Mouse (Mus musculus): Measurements from ENCODE around the gene Tcerg1l. TPM values are rescaled to one million over a fixed set of nuclear protein-coding genes. Genes with fewer than 3 reads are reported as not detected.
A peak's percentile ranks its signal among the peaks of the same experiment; 100 is the strongest.

Tcerg1l gene
- polyA plus RNA-seq, 1 experiment from 2014 or later: 0.44 TPM

DNA sequence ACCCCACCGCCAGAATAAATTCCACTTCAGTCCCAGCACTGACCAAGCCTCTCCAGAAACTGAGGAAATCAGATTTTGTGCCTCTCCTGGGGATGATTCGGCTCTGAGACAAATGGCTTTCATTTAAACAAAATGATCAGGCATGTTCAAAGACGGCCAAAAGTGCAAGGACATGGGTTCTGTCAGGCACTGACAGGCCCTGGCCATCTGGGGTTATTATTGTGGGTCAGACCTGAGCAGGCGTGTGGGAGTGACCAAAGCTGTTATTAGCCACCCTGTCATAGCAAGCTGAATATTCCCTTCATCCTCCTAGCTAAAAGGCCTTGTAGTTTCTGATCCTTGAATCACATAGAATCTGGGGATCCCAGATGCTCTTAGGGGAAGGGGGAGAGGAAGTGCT, 174.6 kb downstream of the Tcerg1l start:
- no peaks in the 10 kb centered on the region for H3K36me3 ChIP-seq (ENCODE audit: control insufficient read depth, insufficient read depth, low read length)
- WGBS (ENCODE audit: insufficient replicate concordance): 55% methylated on average over 4 of the region's 4 CpGs
- no peaks in the 10 kb centered on the region for H3K9me3 ChIP-seq (replicated peaks; ENCODE audit: control insufficient read depth, low read length)
- no peak overlapping the region for H3K27ac ChIP-seq (ENCODE audit: low read depth, low read length)
- H3K4me1 ChIP-seq (ENCODE audit: control insufficient read depth, insufficient read depth, low read length): no peaks in the 10 kb centered on the region
- no peak overlapping the region for H3K4me2 ChIP-seq
- no peak for ATAC-seq (replicated peaks; ENCODE audit: insufficient number of reproducible peaks, low FRiP score, low TSS enrichment)
- no peak overlapping the region for H3K4me3 ChIP-seq (ENCODE audit: low read depth, low read length)
- H3K27me3 ChIP-seq (ENCODE audit: control insufficient read depth, insufficient read depth, low read length): no peaks in the 10 kb centered on the region
- no peak overlapping the region for H3K9ac ChIP-seq (ENCODE audit: low read depth, low read length)

DNA sequence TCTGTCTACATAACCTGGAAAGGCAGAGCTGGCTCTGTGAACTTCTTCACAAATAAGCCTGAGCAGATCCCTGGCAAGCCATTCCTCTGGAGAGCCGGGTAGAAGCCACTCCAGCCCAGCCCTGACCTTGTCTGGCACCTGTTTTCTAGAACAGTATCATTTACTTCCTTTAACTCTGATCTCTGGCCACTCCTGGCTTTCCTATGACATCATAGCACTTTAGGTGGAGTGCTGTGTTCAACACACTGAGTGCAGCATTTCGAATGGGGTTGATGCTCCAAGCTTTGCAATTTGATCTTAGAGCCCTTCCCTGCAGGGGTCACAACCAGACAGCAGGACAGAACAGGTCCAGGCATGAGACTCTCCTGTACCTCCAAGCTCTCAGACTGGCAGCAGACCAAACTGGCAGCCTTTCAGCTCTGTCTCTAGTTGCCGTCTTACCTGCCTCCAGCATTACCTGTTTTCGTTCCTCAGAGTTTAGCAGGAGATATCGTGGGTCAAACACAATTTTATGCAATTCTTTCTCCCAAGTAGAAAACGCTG, 179.9 kb downstream of the Tcerg1l start:
- no peak overlapping the region for H3K27ac ChIP-seq (ENCODE audit: low read depth, low read length)
- WGBS (ENCODE audit: insufficient replicate concordance): 59% methylated on average over 6 of the region's 6 CpGs
- no peak; the same call in 1 of the 2 replicates for ATAC-seq (replicated peaks; ENCODE audit: insufficient number of reproducible peaks, low FRiP score, low TSS enrichment)

DNA sequence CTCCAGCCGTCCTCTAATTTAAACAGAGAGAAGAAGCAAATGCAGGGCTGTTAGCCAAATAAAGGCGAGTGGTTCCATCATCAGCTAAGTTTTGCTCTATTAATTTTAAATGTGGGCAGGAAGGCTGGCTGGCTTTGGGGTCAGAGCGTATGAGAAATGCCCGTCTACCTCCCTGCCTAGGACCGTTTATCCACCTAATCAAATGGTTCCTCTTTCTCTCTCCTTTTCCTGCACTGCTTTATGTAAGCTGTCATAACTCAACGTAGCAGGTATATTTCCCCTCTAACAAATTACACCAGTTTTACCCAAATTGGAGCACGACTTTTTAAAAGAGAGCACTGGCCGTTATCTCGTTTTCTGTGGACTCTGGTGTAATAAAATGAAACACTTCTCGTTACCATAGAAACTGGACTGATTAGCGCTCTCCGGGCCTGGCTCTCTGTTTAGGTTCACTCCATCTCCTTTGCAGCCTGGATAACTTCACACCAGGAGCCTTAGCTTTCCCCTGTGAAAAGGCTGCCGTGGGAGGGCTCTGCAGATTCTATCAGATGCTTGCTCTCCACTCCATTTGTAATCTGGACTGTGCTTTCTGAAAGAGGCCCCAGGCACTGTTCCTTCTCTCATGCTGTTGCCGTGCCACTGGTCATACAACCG, 182.2 kb downstream of the Tcerg1l start:
- no peaks in the 10 kb centered on the region for H3K36me3 ChIP-seq (ENCODE audit: control insufficient read depth, insufficient read depth, low read length)
- WGBS (ENCODE audit: insufficient replicate concordance): 54% methylated on average over 15 of the region's 15 CpGs
- 0 out of 2 replicates have a peak overlapping the region, but pooled peaks have one; percentile 6 for H3K27ac ChIP-seq (ENCODE audit: low read depth, low read length)
- H3K9ac ChIP-seq (ENCODE audit: low read depth, low read length): no peak overlapping the region
- H3K4me3 ChIP-seq (ENCODE audit: low read depth, low read length): no peak overlapping the region
- H3K27me3 ChIP-seq (ENCODE audit: control insufficient read depth, insufficient read depth, low read length): no peaks in the 10 kb centered on the region
- no peaks in the 10 kb centered on the region for H3K9me3 ChIP-seq (replicated peaks; ENCODE audit: control insufficient read depth, low read length)
- no peak for ATAC-seq (replicated peaks; ENCODE audit: insufficient number of reproducible peaks, low FRiP score, low TSS enrichment)
- H3K4me2 ChIP-seq: no peak overlapping the region; the same call in 1 of the 2 replicates
- peaks cover 8% of the 10 kb centered on the region for H3K4me1 ChIP-seq (ENCODE audit: control insufficient read depth, insufficient read depth, low read length)

More for the DNA sequence above, 179.9 kb downstream of the Tcerg1l start:
- H3K9me3 ChIP-seq (replicated peaks; ENCODE audit: control insufficient read depth, low read length): no peaks in the 10 kb centered on the region
- H3K9ac ChIP-seq (ENCODE audit: low read depth, low read length): no peak overlapping the region
- no peak overlapping the region for H3K4me3 ChIP-seq (ENCODE audit: low read depth, low read length)
- H3K27me3 ChIP-seq (ENCODE audit: control insufficient read depth, insufficient read depth, low read length): no peaks in the 10 kb centered on the region
- H3K4me1 ChIP-seq (ENCODE audit: control insufficient read depth, insufficient read depth, low read length): peaks cover 5% of the 10 kb centered on the region; the same call in 1 of the 2 replicates
- no peak overlapping the region for H3K4me2 ChIP-seq
- no peaks in the 10 kb centered on the region for H3K36me3 ChIP-seq (ENCODE audit: control insufficient read depth, insufficient read depth, low read length)

DNA sequence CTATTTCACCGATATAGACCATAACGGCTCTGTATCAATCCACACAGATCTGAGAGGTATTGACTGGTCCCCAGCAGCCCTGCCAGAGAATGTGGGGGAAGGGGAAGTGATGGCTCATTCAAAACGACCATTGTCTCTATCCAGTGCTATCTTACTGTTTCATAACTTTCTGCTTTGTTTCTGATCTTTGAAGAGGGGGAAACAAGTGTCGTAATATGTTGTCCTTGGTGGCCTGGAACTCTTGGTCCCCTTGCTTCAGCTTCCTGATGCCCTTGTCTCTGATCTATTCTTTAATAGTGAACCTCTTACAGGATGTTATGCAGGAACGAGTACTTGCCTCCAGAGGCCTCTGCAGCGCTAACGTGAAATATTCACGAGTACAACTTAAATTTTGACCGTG, 182.8 kb downstream of the Tcerg1l start:
- no peak for ATAC-seq (replicated peaks; ENCODE audit: insufficient number of reproducible peaks, low FRiP score, low TSS enrichment)
- Histone ChIP-seq H3K9me3 (replicated peaks; ENCODE audit: control insufficient read depth, low read length) (no peaks in the 10 kb centered on the region), H3K4me2 (no peak overlapping the region), H3K36me3 (ENCODE audit: control insufficient read depth, insufficient read depth, low read length) (no peaks in the 10 kb centered on the region), H3K9ac (ENCODE audit: low read depth, low read length) (no peak overlapping the region), H3K27me3 (ENCODE audit: control insufficient read depth, insufficient read depth, low read length) (no peaks in the 10 kb centered on the region), H3K4me3 (ENCODE audit: low read depth, low read length) (no peak overlapping the region), H3K4me1 (ENCODE audit: control insufficient read depth, insufficient read depth, low read length) (peaks cover 14% of the 10 kb centered on the region), H3K27ac (ENCODE audit: low read depth, low read length) (no peak overlapping the region)
- 67% methylated on average over 9 of the region's 9 CpGs for WGBS (ENCODE audit: insufficient replicate concordance)

DNA sequence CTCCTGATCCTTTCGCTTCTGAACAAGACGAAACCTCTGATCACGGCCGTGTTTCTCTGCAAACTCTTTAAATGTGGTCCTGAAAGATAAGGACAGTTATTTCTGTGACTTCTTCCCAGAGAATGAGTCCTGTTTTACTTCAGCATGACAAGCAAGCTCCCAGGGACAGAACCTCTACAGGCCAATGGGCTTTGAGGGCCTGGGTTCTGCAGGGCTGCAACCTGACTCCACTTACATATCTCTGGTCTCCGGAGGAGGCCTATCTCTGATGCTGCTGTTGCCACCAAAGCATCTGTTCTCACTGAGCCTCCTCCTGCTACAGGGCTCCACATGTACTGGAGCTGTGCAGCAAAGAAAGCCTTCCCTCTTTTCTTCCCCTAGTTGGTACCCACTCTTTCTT, 187.8 kb downstream of the Tcerg1l start:
- H3K27me3 ChIP-seq (ENCODE audit: control insufficient read depth, insufficient read depth, low read length): no peaks in the 10 kb centered on the region
- peak; percentile 79 for ATAC-seq (replicated peaks; ENCODE audit: insufficient number of reproducible peaks, low FRiP score, low TSS enrichment)
- H3K36me3 ChIP-seq (ENCODE audit: control insufficient read depth, insufficient read depth, low read length): no peaks in the 10 kb centered on the region
- 4% methylated on average over 5 of the region's 5 CpGs for WGBS (ENCODE audit: insufficient replicate concordance)
- peak overlapping the region; percentile 52 for H3K4me2 ChIP-seq
- no peak overlapping the region for H3K4me3 ChIP-seq (ENCODE audit: low read depth, low read length)
- H3K9me3 ChIP-seq (replicated peaks; ENCODE audit: control insufficient read depth, low read length): no peaks in the 10 kb centered on the region
- no peak overlapping the region for H3K9ac ChIP-seq (ENCODE audit: low read depth, low read length)
- H3K4me1 ChIP-seq (ENCODE audit: control insufficient read depth, insufficient read depth, low read length): peaks cover 14% of the 10 kb centered on the region
- peak overlapping the region; percentile 50 for H3K27ac ChIP-seq (ENCODE audit: low read depth, low read length)

DNA sequence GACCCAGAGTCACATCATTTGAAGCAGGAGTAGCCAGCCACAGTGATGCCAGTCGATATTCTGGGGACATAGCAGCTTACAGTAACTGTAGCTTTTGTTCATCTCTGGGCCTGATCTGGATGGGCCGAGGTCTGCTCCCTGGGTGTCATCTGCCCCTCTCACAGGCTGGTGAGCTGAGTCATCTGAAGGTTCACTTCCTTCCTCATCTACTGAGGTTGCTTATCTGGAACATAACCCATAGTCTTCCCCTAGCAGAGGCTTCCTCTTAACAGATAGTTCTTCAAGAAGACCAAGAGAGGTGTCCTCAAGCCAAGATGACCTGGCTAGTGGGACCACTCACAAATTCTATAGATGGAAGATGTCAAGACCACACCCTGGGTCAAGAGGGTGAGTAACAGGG, 192.4 kb downstream of the Tcerg1l start:
- Histone ChIP-seq H3K4me3 (ENCODE audit: low read depth, low read length) (no peak overlapping the region), H3K4me1 (ENCODE audit: control insufficient read depth, insufficient read depth, low read length) (peaks cover 9% of the 10 kb centered on the region), H3K36me3 (ENCODE audit: control insufficient read depth, insufficient read depth, low read length) (no peaks in the 10 kb centered on the region), H3K4me2 (no peak overlapping the region), H3K27me3 (ENCODE audit: control insufficient read depth, insufficient read depth, low read length) (no peaks in the 10 kb centered on the region), H3K9me3 (replicated peaks; ENCODE audit: control insufficient read depth, low read length) (no peaks in the 10 kb centered on the region), H3K27ac (ENCODE audit: low read depth, low read length) (no peak overlapping the region), H3K9ac (ENCODE audit: low read depth, low read length) (no peak overlapping the region)
- no peak for ATAC-seq (replicated peaks; ENCODE audit: insufficient number of reproducible peaks, low FRiP score, low TSS enrichment)
- 79% methylated on average over 2 of the region's 2 CpGs for WGBS (ENCODE audit: insufficient replicate concordance)

DNA sequence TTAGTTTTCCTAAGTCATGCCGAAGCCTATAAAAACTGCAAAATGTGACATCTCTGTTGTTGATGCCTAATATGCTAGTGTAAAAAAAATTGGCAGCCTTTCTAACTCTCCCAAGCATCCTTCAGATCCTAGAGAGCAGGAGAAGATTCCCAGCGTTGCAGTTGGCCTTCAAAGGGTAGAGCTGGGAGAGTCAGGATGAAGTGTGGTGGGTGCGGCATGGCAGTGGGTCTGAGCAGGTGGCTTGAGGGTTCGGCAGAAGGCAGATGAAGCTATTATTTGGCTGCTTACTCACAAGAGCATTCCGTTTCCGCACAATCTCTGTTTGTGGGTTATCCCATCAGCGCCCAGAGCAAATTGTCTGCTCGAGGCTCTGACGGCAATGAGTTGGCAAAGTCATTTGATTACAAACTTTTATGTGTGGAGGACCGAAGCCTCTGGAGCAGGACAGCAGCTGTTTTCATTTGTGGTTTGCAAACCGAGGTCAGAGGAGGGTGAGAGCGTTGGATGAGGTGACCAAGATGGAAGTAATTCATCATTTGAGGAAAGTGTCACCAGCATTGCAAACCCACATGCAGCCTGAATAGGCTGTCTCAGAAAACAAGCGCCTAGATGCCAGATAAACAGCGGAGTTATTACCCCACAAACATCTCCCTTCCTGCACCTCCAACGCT, 195.2 kb downstream of the Tcerg1l start:
- Histone ChIP-seq H3K9me3 (replicated peaks; ENCODE audit: control insufficient read depth, low read length) (no peaks in the 10 kb centered on the region), H3K27me3 (ENCODE audit: control insufficient read depth, insufficient read depth, low read length) (no peaks in the 10 kb centered on the region), H3K4me3 (ENCODE audit: low read depth, low read length) (no peak overlapping the region), H3K4me1 (ENCODE audit: control insufficient read depth, insufficient read depth, low read length) (no peaks in the 10 kb centered on the region), H3K27ac (ENCODE audit: low read depth, low read length) (no peak overlapping the region), H3K36me3 (ENCODE audit: control insufficient read depth, insufficient read depth, low read length) (no peaks in the 10 kb centered on the region), H3K4me2 (no peak overlapping the region), H3K9ac (ENCODE audit: low read depth, low read length) (no peak overlapping the region)
- no peak for ATAC-seq (replicated peaks; ENCODE audit: insufficient number of reproducible peaks, low FRiP score, low TSS enrichment)
- WGBS (ENCODE audit: insufficient replicate concordance): 72% methylated on average over 15 of the region's 15 CpGs

DNA sequence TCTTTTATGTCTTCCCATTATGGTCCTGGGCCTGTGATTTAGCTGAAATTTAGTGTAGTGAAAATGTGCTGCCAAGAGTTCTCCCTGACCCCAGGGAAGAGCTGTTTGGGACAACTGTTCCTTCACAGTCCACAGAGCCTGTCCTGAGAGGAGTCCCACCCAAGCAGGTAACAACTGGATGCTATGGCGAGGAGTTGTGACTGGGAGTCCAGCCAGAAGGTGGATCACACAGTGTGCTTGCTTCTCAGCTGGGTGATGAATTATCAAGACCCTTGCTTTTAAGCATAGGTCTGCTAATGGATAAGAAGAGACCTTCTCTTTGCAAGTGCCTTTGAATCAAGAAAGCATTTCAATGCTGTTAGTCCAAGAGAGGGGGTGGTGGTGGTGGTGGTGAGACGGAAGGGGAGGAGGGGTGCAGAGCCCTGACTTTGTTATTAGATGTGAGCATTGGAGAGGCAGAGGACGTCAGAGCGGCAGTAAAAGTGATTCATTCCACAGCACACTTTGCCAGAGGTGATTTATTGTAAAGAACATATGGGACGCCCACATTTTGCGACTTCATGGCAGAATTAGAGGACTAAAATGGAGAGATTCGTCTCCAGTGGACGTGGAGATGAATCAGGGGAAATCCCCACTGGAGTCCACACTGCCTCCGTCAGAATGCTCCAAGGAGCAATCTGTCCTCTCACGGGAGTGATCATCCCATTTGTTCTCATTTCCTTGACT, 198.0 kb downstream of the Tcerg1l start:
- Histone ChIP-seq H3K4me2 (no peak overlapping the region), H3K4me3 (ENCODE audit: low read depth, low read length) (no peak overlapping the region), H3K4me1 (ENCODE audit: control insufficient read depth, insufficient read depth, low read length) (no peaks in the 10 kb centered on the region), H3K27ac (ENCODE audit: low read depth, low read length) (no peak overlapping the region), H3K27me3 (ENCODE audit: control insufficient read depth, insufficient read depth, low read length) (no peaks in the 10 kb centered on the region), H3K36me3 (ENCODE audit: control insufficient read depth, insufficient read depth, low read length) (no peaks in the 10 kb centered on the region), H3K9ac (ENCODE audit: low read depth, low read length) (no peak overlapping the region), H3K9me3 (replicated peaks; ENCODE audit: control insufficient read depth, low read length) (no peaks in the 10 kb centered on the region)
- WGBS (ENCODE audit: insufficient replicate concordance): 71% methylated on average over 10 of the region's 10 CpGs
- no peak for ATAC-seq (replicated peaks; ENCODE audit: insufficient number of reproducible peaks, low FRiP score, low TSS enrichment)
